Mouse (Mus musculus): ENCODE results near the gene Pacsin2.

GRCm38 (mm10) chr15:83433344-83433743 is 31.1 kb downstream of the Pacsin2 start:
- TF ChIP-seq POLR2A (IDR thresholded peaks at IDR 0.05; ENCODE audit: control insufficient read depth, extremely low read depth, insufficient read depth, low read length, poor library complexity) (no peak), CTCF (IDR thresholded peaks at IDR 0.05; ENCODE audit: borderline replicate concordance, control insufficient read depth, extremely low read depth, insufficient read depth, low read length, poor library complexity) (no peak)

Measured in thymus, adult 2 months (tissue).